Mouse (Mus musculus): ENCODE measurements around the gene Fbxl15. TPM values are rescaled to one million over a fixed set of nuclear protein-coding genes. Genes with fewer than 3 reads are reported as not detected.

Fbxl15 gene
- polyA plus RNA-seq, 1 experiment from 2014 or later: 15.5 TPM

- Histone ChIP-seq H3K4me2 (replicated peaks) (peak overlapping the region; percentile 81; the same call in 1 of the 2 replicates), H3K36me3 (no peaks in the 10 kb centered on the region), H3K27ac (peak overlapping the region; percentile 40; the same call in 1 of the 2 replicates), H3K9ac (no peak overlapping the region), H3K4me3 (no peak overlapping the region), H3K9me3 (no peaks in the 10 kb centered on the region), H3K27me3 (no peaks in the 10 kb centered on the region), H3K4me1 (peaks cover 22% of the 10 kb centered on the region)
- WGBS: 65% methylated on average over 7 of the region's 7 CpGs
- no peak for ATAC-seq (ENCODE audit: low FRiP score, low read depth)
These were observed 11.4 kb downstream of the Fbxl15 start for GRCm38 (mm10) chr19:46339287-46339971.

GRCm38 (mm10) chr19:46344710-46345419 lies 16.9 kb downstream of the Fbxl15 start:
- no peak overlapping the region for H3K27ac ChIP-seq
- no peak overlapping the region for H3K4me3 ChIP-seq
- peaks cover 11% of the 10 kb centered on the region for H3K4me1 ChIP-seq
- no peak overlapping the region for H3K4me2 ChIP-seq (replicated peaks)
- no peaks in the 10 kb centered on the region for H3K36me3 ChIP-seq
- H3K9me3 ChIP-seq: no peaks in the 10 kb centered on the region
- H3K9ac ChIP-seq: peak overlapping the region; percentile 25; the same call in 1 of the 2 replicates
- 9% methylated on average over 7 of the region's 7 CpGs for WGBS
- no peaks in the 10 kb centered on the region; the same call in 1 of the 2 replicates for H3K27me3 ChIP-seq
- ATAC-seq (ENCODE audit: low FRiP score, low read depth): no peak

GRCm38 (mm10) chr19:46347146-46347545 lies 19.2 kb downstream of the Fbxl15 start:
- no peak overlapping the region for H3K4me2 ChIP-seq (replicated peaks)
- peaks cover 7% of the 10 kb centered on the region; the same call in 1 of the 2 replicates for H3K27me3 ChIP-seq
- peaks cover 15% of the 10 kb centered on the region for H3K4me1 ChIP-seq
- H3K9me3 ChIP-seq: no peaks in the 10 kb centered on the region
- H3K9ac ChIP-seq: no peak overlapping the region
- H3K4me3 ChIP-seq: no peak overlapping the region
- H3K36me3 ChIP-seq: no peaks in the 10 kb centered on the region
- WGBS: 97% methylated on average over 1 of the region's 1 CpGs
- ATAC-seq (ENCODE audit: low FRiP score, low read depth): no peak
- no peak overlapping the region for H3K27ac ChIP-seq

GRCm38 (mm10) chr19:46347936-46348668 lies 20.1 kb downstream of the Fbxl15 start:
- peak overlapping the region; percentile 66; the same call in 1 of the 2 replicates for H3K27ac ChIP-seq
- peaks cover 15% of the 10 kb centered on the region for H3K4me1 ChIP-seq
- no peak for ATAC-seq (ENCODE audit: low FRiP score, low read depth)
- H3K36me3 ChIP-seq: no peaks in the 10 kb centered on the region
- peak overlapping the region; percentile 78 for H3K4me2 ChIP-seq (replicated peaks)
- 26% methylated on average over 14 of the region's 14 CpGs for WGBS
- H3K9ac ChIP-seq: peak overlapping the region; percentile 80
- H3K4me3 ChIP-seq: peak overlapping the region; percentile 74
- no peaks in the 10 kb centered on the region for H3K9me3 ChIP-seq
- peaks cover 7% of the 10 kb centered on the region; the same call in 1 of the 2 replicates for H3K27me3 ChIP-seq

GRCm38 (mm10) chr19:46348761-46349458 lies 20.9 kb downstream of the Fbxl15 start:
- Histone ChIP-seq H3K9ac (peak overlapping the region; percentile 80), H3K27me3 (peaks cover 7% of the 10 kb centered on the region; the same call in 1 of the 2 replicates)
- WGBS: under 1% methylated on average over 78 of the region's 78 CpGs

GRCm38 (mm10) chr19:46349550-46349949 lies 21.6 kb downstream of the Fbxl15 start:
- peak overlapping the region; percentile 78 for H3K4me2 ChIP-seq (replicated peaks)
- H3K4me1 ChIP-seq: peaks cover 15% of the 10 kb centered on the region
- peak overlapping the region; percentile 80 for H3K9ac ChIP-seq
- peak; percentile 22 for ATAC-seq (ENCODE audit: low FRiP score, low read depth)
- peaks cover 7% of the 10 kb centered on the region; the same call in 1 of the 2 replicates for H3K27me3 ChIP-seq
- H3K27ac ChIP-seq: no peak overlapping the region; the same call in 1 of the 2 replicates
- H3K4me3 ChIP-seq: peak overlapping the region; percentile 74
- H3K9me3 ChIP-seq: no peaks in the 10 kb centered on the region
- H3K36me3 ChIP-seq: no peaks in the 10 kb centered on the region
- WGBS: 31% methylated on average over 6 of the region's 6 CpGs

More at GRCm38 (mm10) chr19:46348761-46349458, 20.9 kb downstream of the Fbxl15 start:
- Histone ChIP-seq H3K27ac (peak overlapping the region; percentile 66), H3K4me1 (peaks cover 15% of the 10 kb centered on the region), H3K9me3 (no peaks in the 10 kb centered on the region), H3K4me2 (replicated peaks) (peak overlapping the region; percentile 78), H3K36me3 (no peaks in the 10 kb centered on the region), H3K4me3 (peak overlapping the region; percentile 74)
- ATAC-seq (ENCODE audit: low FRiP score, low read depth): peak; percentile 87

- H3K4me1 ChIP-seq: peaks cover 15% of the 10 kb centered on the region
- peak within 1 kb of the TSS; percentile 66 for H3K27ac ChIP-seq
- ATAC-seq (ENCODE audit: low FRiP score, low read depth): no peak
- H3K9ac ChIP-seq: peak within 1 kb of the TSS; percentile 80
- WGBS: 48% methylated on average over 10 of the region's 10 CpGs
- H3K4me3 ChIP-seq: peak within 1 kb of the TSS; percentile 74
- H3K36me3 ChIP-seq: no peaks in the 10 kb centered on the region
- no peaks in the 10 kb centered on the region for H3K9me3 ChIP-seq
- H3K27me3 ChIP-seq: 0 out of 2 replicates have a peak, but pooled peaks cover 7% of the 10 kb centered on the region
- peak within 1 kb of the TSS; percentile 78 for H3K4me2 ChIP-seq (replicated peaks)
These were observed 22.4 kb downstream of the Fbxl15 start, which contains the start of gene 2310034G01Rik for GRCm38 (mm10) chr19:46350168-46350932. Gene 2310034G01Rik, minus strand, starts transcription at chr19:46350302.

GRCm38 (mm10) chr19:46356701-46357138 lies 28.7 kb downstream of the Fbxl15 start:
- Histone ChIP-seq H3K9ac (peak overlapping the region; percentile 66), H3K4me3 (peak overlapping the region; percentile 53), H3K27ac (no peak overlapping the region), H3K9me3 (no peaks in the 10 kb centered on the region), H3K36me3 (no peaks in the 10 kb centered on the region), H3K4me1 (peaks cover 9% of the 10 kb centered on the region), H3K4me2 (replicated peaks) (peak overlapping the region; percentile 80), H3K27me3 (peaks cover 29% of the 10 kb centered on the region)
- 0% methylated on average over 29 of the region's 29 CpGs for WGBS
- ATAC-seq (ENCODE audit: low FRiP score, low read depth): peak; percentile 73

- WGBS: 19% methylated on average over 25 of the region's 25 CpGs
- no peak overlapping the region for H3K27ac ChIP-seq
- peak overlapping the region; percentile 66 for H3K9ac ChIP-seq
- H3K4me3 ChIP-seq: peak overlapping the region; percentile 53
- H3K36me3 ChIP-seq: no peaks in the 10 kb centered on the region
- H3K9me3 ChIP-seq: no peaks in the 10 kb centered on the region
- peaks cover 29% of the 10 kb centered on the region for H3K27me3 ChIP-seq
- ATAC-seq (ENCODE audit: low FRiP score, low read depth): no peak
- peaks cover 9% of the 10 kb centered on the region for H3K4me1 ChIP-seq
- peak overlapping the region; percentile 80 for H3K4me2 ChIP-seq (replicated peaks)
These were observed 29.6 kb downstream of the Fbxl15 start for GRCm38 (mm10) chr19:46357344-46358280.

GRCm38 (mm10) chr19:46358381-46358780 lies 30.4 kb downstream of the Fbxl15 start:
- Histone ChIP-seq H3K27ac (no peak overlapping the region), H3K36me3 (no peaks in the 10 kb centered on the region), H3K4me3 (no peak overlapping the region), H3K4me1 (peaks cover 9% of the 10 kb centered on the region), H3K4me2 (replicated peaks) (no peak overlapping the region), H3K27me3 (peaks cover 29% of the 10 kb centered on the region), H3K9me3 (no peaks in the 10 kb centered on the region), H3K9ac (no peak overlapping the region)
- 69% methylated on average over 4 of the region's 4 CpGs for WGBS
- no peak for ATAC-seq (ENCODE audit: low FRiP score, low read depth)

Measured in limb, embryonic 13.5 days (tissue).